Mouse (Mus musculus) liver, embryonic 11.5 days (tissue): Measurements from ENCODE around the gene Ddx58. TPM values are rescaled to one million over a fixed set of nuclear protein-coding genes. Genes with fewer than 3 reads are reported as not detected.

Experiments used
- polyA plus RNA-seq: library from polyadenylated mRNA; unstranded; fragments of >200 nt; fragmentation: Nextera tagmentation; extraction: Ambion mirVana; gene quantifications from 2 replicates; pipeline ENCODE4 v1.2.1, GENCODE M21; 2014

The Ddx58 gene
- polyA plus RNA-seq, 1 experiment from 2014 or later, result 2.9 TPM

Other genes with a start within 250 kb of the Ddx58 start
- 36.7 and 42.1 TPM in 2 replicates for gene Aco1, start 96.7 kb downstream of the Ddx58 start, polyA plus RNA-seq
- gene Smim27, start 29.8 kb upstream of the Ddx58 start, polyA plus RNA-seq, result 21.1 and 25.0 TPM in 2 replicates
- 38.4 and 38.5 TPM in 2 replicates for gene Topors, start 30.0 kb upstream of the Ddx58 start, polyA plus RNA-seq
- gene Ndufb6, start 39.6 kb upstream of the Ddx58 start, polyA plus RNA-seq, result 292 and 305 TPM in 2 replicates
- 0.32 and 0.33 TPM in 2 replicates for gene Tmem215, start 232.4 kb upstream of the Ddx58 start, polyA plus RNA-seq